Mouse (Mus musculus) stomach, postnatal 0 days (tissue): Measurements from ENCODE around the gene Ghrhr. TPM values are rescaled to one million over a fixed set of nuclear protein-coding genes. Genes with fewer than 3 reads are reported as not detected.

Experiments
- ATAC-seq: fragments of 200-750 bp; cut with Nextera tagmentation; 2 replicates; pipeline ENCODE4 v1.8.0; 2017; ENCODE audit not compliant: low FRiP score, low TSS enrichment
- DNase-seq: peaks from one replicate; pipeline ENCODE4 v3.0.0-alpha.2; 2016; ENCODE audit warnings: low spot score
- H3K27ac ChIP-seq: fragments of 300-500 bp; sonication (generic); replicated peaks from 2 replicates; pipeline ENCODE4 v1.5.1; 2014; ENCODE audit warnings: mild to moderate bottlenecking, control low read depth
- H3K27me3 ChIP-seq: fragments of 300-500 bp; sonication (generic); 2 replicates; pipeline ENCODE4 v1.6.1; 2014; ENCODE audit warnings: low read length; ENCODE audit not compliant: control insufficient read depth, insufficient read depth
- H3K36me3 ChIP-seq: fragments of 300-500 bp; sonication (generic); 2 replicates; pipeline ENCODE4 v1.6.1; 2014; ENCODE audit warnings: low read length, mixed read lengths; ENCODE audit not compliant: control insufficient read depth, insufficient read depth
- H3K4me1 ChIP-seq: fragments of 300-500 bp; sonication (generic); replicated peaks from 2 replicates; pipeline ENCODE4 v1.6.1; 2014; ENCODE audit warnings: antibody characterized with exemption; ENCODE audit not compliant: control insufficient read depth, insufficient read depth
- H3K4me2 ChIP-seq: fragments of 300-500 bp; sonication (generic); replicated peaks from 2 replicates; pipeline ENCODE4 v1.6.1; 2014; ENCODE audit warnings: low read depth, mild to moderate bottlenecking, control low read depth, moderate library complexity
- H3K4me3 ChIP-seq: fragments of 300-500 bp; sonication (generic); 2 replicates; pipeline ENCODE4 v1.5.1; 2014; ENCODE audit warnings: low read depth, low read length, control low read depth
- H3K9ac ChIP-seq: fragments of 300-500 bp; sonication (generic); 2 replicates; pipeline ENCODE4 v1.6.1; 2014; ENCODE audit warnings: mild to moderate bottlenecking, low read length, control low read depth, mixed read lengths
- H3K9me3 ChIP-seq: fragments of 300-500 bp; sonication (generic); 2 replicates; pipeline ENCODE4 v1.6.1; 2016; ENCODE audit warnings: low read length; ENCODE audit not compliant: control insufficient read depth
- CTCF ChIP-seq: IDR thresholded peaks from 2 replicates; pipeline ENCODE4 v1.5.1; 2016; ENCODE audit warnings: antibody characterized with exemption, low read depth, mild to moderate bottlenecking, moderate library complexity
- EP300 ChIP-seq: optimal IDR thresholded peaks from 2 replicates; pipeline ENCODE3; 2016; ENCODE audit warnings: antibody characterized with exemption
- WGBS: fragments of 180-500 bp; shearing (Covaris S2); extraction: QIAGEN DNeasy Blood & Tissue Kit; methylation state at CpG from one replicate; pipeline ENCODE4 v1.1.7; 2014; 5-methylcytosine and 5-hydroxymethylcytosine counted together
- polyA plus RNA-seq: library from polyadenylated mRNA; unstranded; fragments of >200 nt; fragmentation: Nextera tagmentation; extraction: Ambion mirVana; gene quantifications from 2 replicates; pipeline ENCODE4 v1.2.1, GENCODE M21; 2015

Gene Ghrhr
- polyA plus RNA-seq, 1 experiment from 2014 or later: not detected

DNA sequence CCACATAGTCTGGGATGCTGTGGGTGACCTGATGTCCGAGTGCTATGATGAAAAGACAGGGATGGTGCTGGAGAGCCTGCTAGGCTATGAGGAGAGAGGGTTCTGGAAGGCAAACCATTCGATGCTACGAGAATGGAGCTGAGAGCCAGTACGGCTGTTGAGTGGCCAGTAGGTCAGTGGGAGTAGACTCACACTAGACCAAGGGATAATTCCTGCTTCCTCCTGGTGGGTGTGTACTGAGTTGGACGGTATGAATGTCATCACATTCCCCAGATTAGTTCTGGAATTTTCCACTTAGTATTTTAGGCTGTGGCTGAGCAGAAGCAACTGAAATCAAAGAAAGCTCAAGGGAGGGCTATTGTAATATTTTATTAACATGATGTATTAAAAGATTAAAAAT is 34.9 kb downstream of the Ghrhr start:
- WGBS: 56% methylated on average over 5 of the region's 5 CpGs
- DNase-seq (no peak), ATAC-seq (no peak)
- no peak for TF ChIP-seq EP300
- no peak for TF ChIP-seq CTCF
- H3K4me3 ChIP-seq: no peak overlapping the region
- H3K4me1 ChIP-seq: no peaks in the 10 kb centered on the region
- H3K9ac ChIP-seq: no peak overlapping the region
- H3K9me3 ChIP-seq: no peaks in the 10 kb centered on the region
- H3K36me3 ChIP-seq: no peaks in the 10 kb centered on the region
- no peaks in the 10 kb centered on the region for H3K27me3 ChIP-seq
- no peak overlapping the region for H3K27ac ChIP-seq
- no peak overlapping the region for H3K4me2 ChIP-seq

DNA sequence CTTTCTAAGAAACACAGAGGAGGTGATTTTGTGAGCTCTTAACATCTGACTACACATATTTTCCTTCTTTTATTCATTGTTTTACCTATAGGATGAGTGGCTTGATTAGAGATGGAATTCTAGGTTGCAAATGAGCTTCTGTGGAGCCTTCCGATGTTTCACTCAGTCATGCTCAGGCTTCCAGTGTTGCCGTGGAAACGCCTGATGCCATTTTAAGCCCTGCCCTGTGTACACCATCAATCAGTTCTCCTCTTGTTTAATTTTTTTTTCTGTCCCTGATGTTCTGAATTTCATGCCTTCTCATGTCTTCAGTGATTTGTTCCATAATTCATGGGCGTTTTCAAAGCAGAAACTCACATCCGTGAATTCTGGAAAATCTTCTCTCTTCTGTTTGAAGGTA is 40.1 kb downstream of the Ghrhr start:
- Histone ChIP-seq H3K4me1 (no peaks in the 10 kb centered on the region), H3K27ac (no peak overlapping the region), H3K9ac (no peak overlapping the region), H3K4me3 (no peak overlapping the region), H3K4me2 (no peak overlapping the region), H3K9me3 (no peaks in the 10 kb centered on the region), H3K27me3 (no peaks in the 10 kb centered on the region), H3K36me3 (no peaks in the 10 kb centered on the region)
- WGBS: 52% methylated on average over 5 of the region's 5 CpGs
- ATAC-seq: no peak
- DNase-seq: no peak
- TF ChIP-seq CTCF: no peak
- no peak for TF ChIP-seq EP300

DNA sequence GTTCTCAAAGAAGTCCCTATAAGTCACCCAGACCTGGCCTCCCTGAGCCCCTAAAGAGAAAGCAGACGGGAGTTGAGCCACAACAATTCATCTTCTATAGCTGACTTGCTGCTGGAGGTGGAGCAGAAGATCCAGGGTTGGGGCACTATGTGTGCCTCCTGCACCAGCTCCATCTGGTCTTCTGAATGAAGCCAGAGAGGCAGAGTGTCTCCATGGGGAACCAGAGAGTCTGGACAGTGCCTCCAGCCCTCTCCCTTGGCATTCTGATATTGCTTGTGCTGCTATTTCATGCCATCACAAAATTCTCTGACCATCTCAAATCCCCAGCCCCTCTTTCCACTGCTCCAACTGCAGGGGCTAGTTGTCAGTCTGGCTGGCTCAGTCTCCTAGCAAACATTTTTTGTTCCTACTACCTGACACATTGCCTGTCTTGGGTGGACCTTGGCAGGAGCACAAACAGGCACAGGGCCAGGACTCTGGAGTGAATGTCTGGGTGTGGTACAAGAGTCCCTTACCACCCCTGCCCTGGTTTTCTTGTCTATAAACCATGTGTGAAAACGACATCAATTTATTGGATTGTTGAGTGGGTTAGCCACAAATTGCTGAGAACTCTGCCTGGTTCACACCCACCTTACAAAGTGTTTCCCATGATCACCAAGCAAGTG is 42.8 kb downstream of the Ghrhr start:
- Histone ChIP-seq H3K27ac (no peak overlapping the region), H3K27me3 (no peaks in the 10 kb centered on the region), H3K4me3 (no peak overlapping the region), H3K36me3 (no peaks in the 10 kb centered on the region), H3K9me3 (no peaks in the 10 kb centered on the region), H3K4me2 (no peak overlapping the region), H3K9ac (no peak overlapping the region), H3K4me1 (no peaks in the 10 kb centered on the region)
- ATAC-seq: no peak
- DNase-seq: no peak
- no peak for TF ChIP-seq CTCF
- no peak for TF ChIP-seq EP300
- 27% methylated on average over 2 of the region's 2 CpGs for WGBS

DNA sequence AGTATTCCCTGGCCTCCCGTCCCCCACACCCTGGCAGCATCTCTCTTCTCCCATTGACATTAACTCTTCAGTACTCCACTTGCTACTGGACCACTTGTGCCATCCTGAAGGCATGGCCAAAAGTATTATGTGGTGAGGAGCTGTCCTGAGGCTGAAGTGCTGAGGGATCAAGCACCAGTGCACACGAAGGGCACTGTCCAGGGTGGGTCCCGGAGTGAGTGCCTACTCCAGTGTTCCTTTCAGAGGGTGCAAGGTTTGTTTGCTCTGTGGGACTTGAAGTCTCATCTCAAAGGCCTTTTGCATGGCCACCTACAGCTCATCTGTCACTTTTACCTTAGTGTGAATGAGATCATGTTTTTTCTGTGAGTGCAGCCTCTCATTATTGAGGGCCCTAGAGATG is 44.3 kb downstream of the Ghrhr start:
- WGBS: 68% methylated on average over 3 of the region's 3 CpGs

DNA sequence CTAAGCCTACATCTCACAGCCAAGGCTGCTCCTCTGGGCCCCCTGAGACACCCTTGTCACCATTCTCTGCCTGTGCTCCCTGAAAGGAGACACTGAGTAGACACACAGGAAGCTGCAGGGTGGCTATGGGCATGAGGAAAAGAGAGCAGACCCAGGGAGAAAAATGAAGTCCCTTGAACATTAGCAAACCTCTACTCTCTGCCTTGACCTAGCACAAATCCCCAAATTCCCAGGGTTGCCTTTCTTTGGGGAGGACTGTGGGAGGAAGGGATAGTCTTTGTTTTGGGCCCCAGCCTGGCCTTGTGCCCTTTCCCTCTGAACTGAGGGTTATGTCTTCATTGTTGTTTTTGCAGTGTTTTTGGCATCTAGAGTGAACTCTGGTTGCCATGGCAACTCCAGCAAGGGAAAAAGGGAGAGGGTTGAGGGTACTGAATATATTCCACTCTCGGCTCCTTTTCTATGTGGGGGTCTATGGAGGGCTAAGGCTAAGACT is 44.8 kb downstream of the Ghrhr start:
- ATAC-seq: no peak
- Histone ChIP-seq H3K4me2 (no peak overlapping the region), H3K9ac (no peak overlapping the region), H3K9me3 (no peaks in the 10 kb centered on the region), H3K4me3 (no peak overlapping the region), H3K27ac (no peak overlapping the region), H3K36me3 (no peaks in the 10 kb centered on the region), H3K27me3 (no peaks in the 10 kb centered on the region), H3K4me1 (no peaks in the 10 kb centered on the region)
- TF ChIP-seq CTCF (no peak), EP300 (no peak)
- DNase-seq: no peak
- 59% methylated on average over 1 of the region's 1 CpGs for WGBS

More for the DNA sequence above, 44.3 kb downstream of the Ghrhr start:
- ATAC-seq: no peak
- no peak overlapping the region for H3K9ac ChIP-seq
- H3K4me1 ChIP-seq: no peaks in the 10 kb centered on the region
- DNase-seq: no peak
- no peaks in the 10 kb centered on the region for H3K27me3 ChIP-seq
- no peak overlapping the region for H3K4me2 ChIP-seq
- TF ChIP-seq CTCF (no peak), EP300 (no peak)
- no peak overlapping the region for H3K4me3 ChIP-seq
- H3K9me3 ChIP-seq: no peaks in the 10 kb centered on the region
- no peaks in the 10 kb centered on the region for H3K36me3 ChIP-seq
- no peak overlapping the region for H3K27ac ChIP-seq

DNA sequence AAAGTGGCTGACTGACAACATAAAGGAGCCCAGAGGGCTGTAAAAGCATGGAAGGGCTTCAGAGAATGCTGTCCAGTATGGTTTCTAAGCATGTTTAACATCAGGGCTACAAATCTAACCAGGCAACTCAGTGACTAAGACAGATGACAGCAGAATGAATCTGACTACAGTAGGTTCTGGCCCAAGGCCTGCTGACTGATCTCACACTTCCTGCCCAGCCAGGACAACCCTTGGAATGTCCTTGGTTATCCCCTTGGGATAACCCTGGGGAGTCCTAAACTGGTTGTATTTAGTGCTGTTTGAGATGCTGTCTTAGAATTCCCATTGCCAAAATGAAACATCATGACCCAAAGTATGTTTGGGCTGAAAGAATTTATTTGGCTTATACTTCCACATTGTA is 56.0 kb downstream of the Ghrhr start:
- no peak for DNase-seq
- Histone ChIP-seq H3K36me3 (no peaks in the 10 kb centered on the region), H3K4me2 (no peak overlapping the region), H3K9me3 (no peaks in the 10 kb centered on the region), H3K4me1 (no peaks in the 10 kb centered on the region), H3K27me3 (no peaks in the 10 kb centered on the region), H3K27ac (no peak overlapping the region), H3K9ac (no peak overlapping the region), H3K4me3 (no peak overlapping the region)
- no peak for ATAC-seq
- TF ChIP-seq CTCF (no peak), EP300 (no peak)
